Mouse (Mus musculus): Measurements from ENCODE around the gene E2f4. TPM values are rescaled to one million over a fixed set of nuclear protein-coding genes. Genes with fewer than 3 reads are reported as not detected.

The E2f4 gene
- total RNA-seq (2012; rRNA removed) (51.0 and 62.4 TPM in 2 replicates), total RNA-seq (2014; rRNA removed) (34.1 and 39.9 TPM in 2 replicates), polyA plus RNA-seq (2012; ENCODE audit: insufficient read length, low read depth) (165 and 198 TPM in 2 replicates)

DNA sequence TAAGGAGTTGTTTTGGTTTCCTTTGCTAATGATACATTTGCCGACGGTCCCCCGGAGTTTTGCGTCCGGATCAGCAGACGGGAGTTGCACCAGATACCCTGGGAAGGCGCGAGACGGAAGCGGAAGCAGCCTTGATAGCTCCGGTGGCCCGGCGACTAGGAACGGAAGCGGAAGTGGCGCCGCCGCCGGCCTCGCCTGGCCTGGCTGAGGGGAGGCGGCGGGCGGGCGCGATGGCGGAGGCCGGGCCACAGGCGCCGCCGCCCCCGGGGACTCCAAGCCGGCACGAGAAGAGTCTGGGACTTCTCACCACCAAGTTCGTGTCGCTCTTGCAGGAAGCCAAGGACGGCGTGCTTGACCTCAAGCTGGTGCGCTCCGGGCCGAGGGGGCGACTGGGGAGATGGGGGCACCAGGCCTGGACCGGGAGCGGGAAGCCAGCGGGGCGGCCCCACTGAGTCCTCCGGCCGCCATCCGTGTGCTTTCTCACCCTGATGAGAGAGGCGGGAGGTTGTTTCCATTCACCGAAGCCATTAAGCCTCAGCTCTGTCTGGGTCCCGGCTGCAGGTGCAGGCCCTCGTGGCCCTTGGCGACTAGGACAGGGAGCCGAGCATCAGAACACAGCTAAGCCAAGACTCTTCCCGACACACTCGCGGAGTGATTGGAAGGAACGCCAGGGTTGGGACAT lies at the start of gene E2f4:
TSS of gene E2f4 (plus strand) at position 153 of the 682 bp plus-strand sequence.
- Histone ChIP-seq H3K36me3 (replicated peaks in 1 of 2; ENCODE audit: control insufficient read depth in 1 of 2, insufficient read depth in 1 of 2, low read length in 1 of 2) (peaks cover 25 to 47% of the 10 kb centered on the region in 2 experiments), H3K79me2 (replicated peaks; ENCODE audit: control insufficient read depth, extremely low read depth, insufficient read depth, poor library complexity, severe bottlenecking) (peaks cover 26% of the 10 kb centered on the region), H3K27ac (ENCODE audit: insufficient read depth, low read depth) (peak within 1 kb of the TSS; percentile 50), H3K4me3 (replicated peaks in 1 of 3; ENCODE audit: low read depth in 2 of 3, low read length in 2 of 3, poor library complexity in 1 of 3) (peak within 1 kb of the TSS; percentile 82 to 96 (median 89)), H3K27me3 (replicated peaks) (no peaks in the 10 kb centered on the region), H3K4me2 (ENCODE audit: insufficient read depth, low read depth, poor library complexity, severe bottlenecking) (peak within 1 kb of the TSS; percentile 88), H3K9me3 (replicated peaks; ENCODE audit: low read length) (no peaks in the 10 kb centered on the region), H3K4me1 (ENCODE audit: control insufficient read depth in 1 of 2, insufficient read depth in 2 of 2) (peaks cover 10 to 59% of the 10 kb centered on the region in 2 experiments), H3K9ac (ENCODE audit: insufficient read depth, low read depth) (peak within 1 kb of the TSS; percentile 94)
- peak; percentile 93 for DNase-seq (ENCODE audit: extremely low read depth)
- in situ Hi-C loops (cut with MboI; ENCODE audit: low pct_ligation_motif_present, low pct_unique_long_range_greater_than_20kb, low sequenced_read_pairs) (no loop called here), dilution Hi-C loops (cut with MboI; ENCODE audit: extremely low pct_ligation_motif_present, extremely low pct_unique_long_range_greater_than_20kb, low sequenced_read_pairs) (no loop called here)
- TF ChIP-seq MYC (IDR thresholded peaks at IDR 0.05; ENCODE audit: low read depth, low read length), result peak; percentile 52; the same call in 1 of the 2 replicates
- TF ChIP-seq TCF12 (IDR thresholded peaks at IDR 0.05; ENCODE audit: low read depth, low read length), result peak; percentile 81
- peak; percentile 67 for TF ChIP-seq MEF2A (IDR thresholded peaks at IDR 0.05; ENCODE audit: borderline replicate concordance, low read depth, low read length)
- TF ChIP-seq MXI1 (IDR thresholded peaks at IDR 0.05; ENCODE audit: low read depth, low read length), result peak; percentile 70
- TF ChIP-seq ZKSCAN1 (IDR thresholded peaks at IDR 0.05; ENCODE audit: borderline replicate concordance, low read depth, low read length), result no peak
- TF ChIP-seq KAT2A (IDR thresholded peaks at IDR 0.05; ENCODE audit: insufficient replicate concordance, low read length), result peak; percentile 73; the same call in 1 of the 2 replicates
- TF ChIP-seq NRF1 (IDR thresholded peaks at IDR 0.05; ENCODE audit: low read depth, low read length), result peak; percentile 43
- TF ChIP-seq UBTF (IDR thresholded peaks at IDR 0.05; ENCODE audit: low read depth, low read length), result no peak; the same call in 1 of the 2 replicates
- 0 out of 2 replicates have a peak, but pooled peaks have one; percentile 27 for TF ChIP-seq TBP (conservative IDR thresholded peaks at IDR 0.05; ENCODE audit: low read depth, low read length)
- no peak for TF ChIP-seq USF2 (conservative IDR thresholded peaks at IDR 0.05; ENCODE audit: low read depth, low read length)
- peak; percentile 87 for TF ChIP-seq HCFC1 (IDR thresholded peaks at IDR 0.05; ENCODE audit: low read depth, low read length)
- TF ChIP-seq POLR2AphosphoS2 (IDR thresholded peaks at IDR 0.05; ENCODE audit: low read depth, low read length), result peak; percentile 66; the same call in 1 of the 2 replicates
- TF ChIP-seq NELFE (IDR thresholded peaks at IDR 0.05; ENCODE audit: low read depth, low read length), result peak; percentile 77
- no peak for TF ChIP-seq E2F4 (IDR thresholded peaks at IDR 0.05; ENCODE audit: insufficient replicate concordance, low read depth, low read length)
- peak; percentile 99 for TF ChIP-seq ELF1 (IDR thresholded peaks at IDR 0.05; ENCODE audit: low read depth, low read length)
- no peak for TF ChIP-seq ZNF384 (IDR thresholded peaks at IDR 0.05; ENCODE audit: low read depth, low read length)
- no peak for TF ChIP-seq PAX5 (IDR thresholded peaks at IDR 0.05; ENCODE audit: low read length)
- peak; percentile 48 for TF ChIP-seq ETS1 (conservative IDR thresholded peaks at IDR 0.05; ENCODE audit: low read depth, low read length)
- TF ChIP-seq ZMIZ1 (IDR thresholded peaks at IDR 0.05; ENCODE audit: low read depth, low read length), result peak; percentile 83
- TF ChIP-seq JUND (conservative IDR thresholded peaks at IDR 0.05; ENCODE audit: low read depth, low read length), result no peak
- TF ChIP-seq SIN3A (IDR thresholded peaks at IDR 0.05; ENCODE audit: low read length), result peak; percentile 93
- TF ChIP-seq CHD1 (IDR thresholded peaks at IDR 0.05; ENCODE audit: low read depth, low read length), result no peak
- no peak for TF ChIP-seq MAZ (IDR thresholded peaks at IDR 0.05; ENCODE audit: low read depth, low read length)
- peak; percentile 85 for TF ChIP-seq POLR2A (IDR thresholded peaks at IDR 0.05; ENCODE audit: low read depth, low read length)
- no peak for TF ChIP-seq ZC3H11A (IDR thresholded peaks at IDR 0.05; ENCODE audit: low read depth, low read length)
- TF ChIP-seq IRF4 (IDR thresholded peaks at IDR 0.05; ENCODE audit: low read depth, low read length), result peak; percentile 57; the same call in 1 of the 2 replicates
- no peak for TF ChIP-seq CTCF (conservative IDR thresholded peaks at IDR 0.05 in 1 of 2, IDR thresholded peaks at IDR 0.05 in 1 of 2; ENCODE audit: low read depth in 2 of 2, low read length in 2 of 2)

Measured in CH12.LX (cell line).